Mouse (Mus musculus): ENCODE data around the gene Tnfsf15. TPM values are rescaled to one million over a fixed set of nuclear protein-coding genes. Genes with fewer than 3 reads are reported as not detected.

Tnfsf15 gene
- polyA plus RNA-seq, 1 experiment: 0.55 TPM

DNA sequence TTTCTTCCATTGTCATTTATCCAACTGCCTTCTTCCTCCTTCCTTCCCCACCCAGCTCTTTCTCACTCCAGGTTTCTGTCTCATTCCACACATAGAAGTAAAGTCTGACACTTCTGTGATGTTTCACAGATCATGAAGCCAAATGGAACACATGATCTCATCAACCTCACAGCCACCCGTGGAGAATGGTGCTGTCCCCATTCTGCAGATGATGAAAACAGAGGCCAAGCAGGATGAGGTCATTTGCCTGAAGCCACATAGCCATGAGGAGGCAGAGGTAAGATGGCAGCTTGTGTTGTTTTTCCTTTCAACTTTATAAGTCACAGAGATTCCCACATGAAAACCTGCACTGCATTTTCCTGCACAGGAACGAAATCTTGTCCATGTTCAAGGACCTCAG, 27.6 kb upstream of the Tnfsf15 start:
- H3K27me3 ChIP-seq (replicated peaks; ENCODE audit: control insufficient read depth, insufficient read depth, low read length): no peaks in the 10 kb centered on the region
- H3K4me3 ChIP-seq (ENCODE audit: insufficient read depth, low read depth, low read length): no peak overlapping the region
- DNase-seq: no peak
- TF ChIP-seq CTCF (conservative IDR thresholded peaks at IDR 0.05; ENCODE audit: insufficient read depth, insufficient read length, low read depth, low read length) (no peak), POLR2A (IDR thresholded peaks at IDR 0.05; ENCODE audit: low read depth, low read length) (no peak)
- no peak overlapping the region for H3K27ac ChIP-seq (ENCODE audit: insufficient read depth, low read depth, low read length)
- 79% methylated on average over 2 of the region's 2 CpGs for WGBS
- no peaks in the 10 kb centered on the region; the same call in 1 of the 2 replicates for H3K4me1 ChIP-seq (ENCODE audit: control insufficient read depth, insufficient read depth, low read length)
- no peaks in the 10 kb centered on the region for H3K36me3 ChIP-seq (ENCODE audit: control insufficient read depth, insufficient read depth, low read length)

GRCm38 (mm10) chr4:63771291-63771690, 26.4 kb upstream of the Tnfsf15 start:
- no peak overlapping the region for H3K4me3 ChIP-seq (ENCODE audit: insufficient read depth, low read depth, low read length)
- H3K4me1 ChIP-seq (ENCODE audit: control insufficient read depth, insufficient read depth, low read length): no peaks in the 10 kb centered on the region; the same call in 1 of the 2 replicates
- no peak for TF ChIP-seq POLR2A (IDR thresholded peaks at IDR 0.05; ENCODE audit: low read depth, low read length)
- no peak for TF ChIP-seq CTCF (conservative IDR thresholded peaks at IDR 0.05; ENCODE audit: insufficient read depth, insufficient read length, low read depth, low read length)
- H3K27me3 ChIP-seq (replicated peaks; ENCODE audit: control insufficient read depth, insufficient read depth, low read length): no peaks in the 10 kb centered on the region
- 72% methylated on average over 4 of the region's 4 CpGs for WGBS
- no peak for DNase-seq
- H3K36me3 ChIP-seq (ENCODE audit: control insufficient read depth, insufficient read depth, low read length): no peaks in the 10 kb centered on the region
- no peak overlapping the region for H3K27ac ChIP-seq (ENCODE audit: insufficient read depth, low read depth, low read length)

DNA sequence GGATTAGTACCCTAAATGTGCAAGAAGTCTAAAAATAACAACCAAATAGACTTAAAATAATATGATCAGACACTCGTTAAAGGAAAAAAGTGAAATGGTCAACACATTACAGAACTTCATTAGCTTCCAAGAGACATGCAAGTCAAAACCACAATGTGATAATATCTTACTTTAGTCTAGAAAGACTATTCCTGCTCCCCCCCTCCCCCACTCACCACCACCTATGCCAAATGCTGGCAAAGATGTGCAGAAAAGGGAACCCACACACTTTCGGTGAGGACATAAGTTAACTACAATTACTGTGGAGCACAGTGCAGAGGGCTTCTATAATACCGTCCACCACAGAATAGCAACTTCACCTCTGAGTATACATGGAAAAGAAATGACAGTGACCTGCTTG, 24.2 kb upstream of the Tnfsf15 start:
- Histone ChIP-seq H3K36me3 (ENCODE audit: control insufficient read depth, insufficient read depth, low read length) (no peaks in the 10 kb centered on the region), H3K4me3 (ENCODE audit: insufficient read depth, low read depth, low read length) (no peak overlapping the region), H3K4me1 (ENCODE audit: control insufficient read depth, insufficient read depth, low read length) (no peaks in the 10 kb centered on the region; the same call in 1 of the 2 replicates), H3K27ac (ENCODE audit: insufficient read depth, low read depth, low read length) (no peak overlapping the region), H3K27me3 (replicated peaks; ENCODE audit: control insufficient read depth, insufficient read depth, low read length) (no peaks in the 10 kb centered on the region)
- TF ChIP-seq POLR2A (IDR thresholded peaks at IDR 0.05; ENCODE audit: low read depth, low read length): no peak
- no peak for TF ChIP-seq CTCF (conservative IDR thresholded peaks at IDR 0.05; ENCODE audit: insufficient read depth, insufficient read length, low read depth, low read length)
- no peak for DNase-seq
- 85% methylated on average over 3 of the region's 3 CpGs for WGBS

DNA sequence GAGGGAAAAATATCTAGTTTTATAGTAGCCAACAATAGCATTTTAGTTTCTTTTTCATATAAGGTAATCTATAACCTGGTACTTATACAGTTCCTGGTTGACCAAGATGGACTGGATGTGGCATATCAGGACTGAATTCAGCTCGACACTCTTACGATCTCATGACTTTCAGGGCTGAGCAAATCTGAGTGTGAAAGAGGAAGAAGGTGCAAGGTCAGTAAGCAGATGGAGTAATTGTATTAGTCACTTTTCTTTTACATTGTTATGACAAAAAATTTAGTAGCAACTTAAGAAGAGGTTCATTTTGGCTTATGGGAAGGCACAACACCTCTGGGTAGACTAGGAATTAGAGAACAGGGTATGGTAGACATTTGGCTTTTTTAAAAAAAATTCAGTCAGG, 20.1 kb upstream of the Tnfsf15 start:
- Histone ChIP-seq H3K4me3 (ENCODE audit: insufficient read depth, low read depth, low read length) (no peak overlapping the region), H3K4me1 (ENCODE audit: control insufficient read depth, insufficient read depth, low read length) (no peaks in the 10 kb centered on the region), H3K27me3 (replicated peaks; ENCODE audit: control insufficient read depth, insufficient read depth, low read length) (no peaks in the 10 kb centered on the region), H3K27ac (ENCODE audit: insufficient read depth, low read depth, low read length) (no peak overlapping the region), H3K36me3 (ENCODE audit: control insufficient read depth, insufficient read depth, low read length) (no peaks in the 10 kb centered on the region)
- DNase-seq: no peak
- TF ChIP-seq POLR2A (IDR thresholded peaks at IDR 0.05; ENCODE audit: low read depth, low read length) (no peak), CTCF (conservative IDR thresholded peaks at IDR 0.05; ENCODE audit: insufficient read depth, insufficient read length, low read depth, low read length) (no peak)
- WGBS: 83% methylated on average over 2 of the region's 2 CpGs

DNA sequence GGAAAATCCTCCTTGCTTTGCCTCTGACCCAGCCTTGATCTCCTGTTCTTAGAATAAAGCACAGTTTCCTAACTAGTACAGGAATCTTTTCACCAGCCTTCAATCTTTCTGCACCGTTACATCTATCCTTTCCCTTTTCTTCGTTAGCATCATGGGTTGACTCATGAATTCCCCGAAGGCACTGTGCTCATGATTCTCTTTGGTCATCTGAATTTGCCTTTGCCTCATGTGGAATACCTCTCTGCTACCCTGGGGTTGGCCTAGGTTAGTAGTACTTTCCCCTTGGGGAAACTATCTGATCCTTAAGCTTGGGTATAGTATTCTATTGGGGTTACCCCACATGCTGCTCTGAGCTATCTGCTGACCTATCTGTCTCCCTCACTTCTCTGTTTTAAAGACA, 15.0 kb upstream of the Tnfsf15 start:
- no peak for TF ChIP-seq CTCF (conservative IDR thresholded peaks at IDR 0.05; ENCODE audit: insufficient read depth, insufficient read length, low read depth, low read length)
- TF ChIP-seq POLR2A (IDR thresholded peaks at IDR 0.05; ENCODE audit: low read depth, low read length): no peak
- 82% methylated on average over 3 of the region's 3 CpGs for WGBS
- Histone ChIP-seq H3K36me3 (ENCODE audit: control insufficient read depth, insufficient read depth, low read length) (no peaks in the 10 kb centered on the region), H3K4me3 (ENCODE audit: insufficient read depth, low read depth, low read length) (no peak overlapping the region), H3K4me1 (ENCODE audit: control insufficient read depth, insufficient read depth, low read length) (no peaks in the 10 kb centered on the region), H3K27me3 (replicated peaks; ENCODE audit: control insufficient read depth, insufficient read depth, low read length) (no peaks in the 10 kb centered on the region), H3K27ac (ENCODE audit: insufficient read depth, low read depth, low read length) (no peak overlapping the region)
- DNase-seq: no peak

DNA sequence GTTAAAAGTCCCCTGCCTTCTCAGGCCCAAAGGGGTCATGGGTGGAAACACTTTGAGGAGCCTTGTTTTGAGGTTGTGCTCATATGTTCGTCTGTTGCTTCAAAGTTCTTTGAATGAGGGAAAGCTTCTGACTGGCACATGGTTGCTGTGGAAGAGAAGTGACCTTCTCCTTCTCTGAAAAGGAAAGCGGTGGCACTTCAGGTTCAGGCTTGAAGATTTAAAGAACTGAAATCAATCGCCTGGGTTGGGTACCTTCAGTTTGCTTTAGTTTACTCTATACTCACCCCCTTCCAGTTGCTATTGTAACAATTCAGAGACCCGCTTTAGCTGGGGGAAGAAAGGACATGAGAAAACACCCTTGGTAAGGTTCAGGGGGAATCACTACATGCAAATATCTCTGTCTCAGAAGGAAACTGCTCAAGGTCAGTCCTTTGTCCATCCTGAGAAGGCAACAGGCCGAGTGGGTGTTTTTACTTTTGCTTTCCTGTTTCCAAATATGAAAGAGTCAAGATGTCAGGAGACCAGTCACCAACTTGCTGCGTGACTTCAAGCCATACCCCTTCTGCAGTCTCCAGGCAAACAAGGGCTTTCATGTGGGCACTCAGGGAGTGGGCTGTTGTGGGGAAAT, 12.7 kb upstream of the Tnfsf15 start:
- Histone ChIP-seq H3K36me3 (ENCODE audit: control insufficient read depth, insufficient read depth, low read length) (no peaks in the 10 kb centered on the region), H3K4me1 (ENCODE audit: control insufficient read depth, insufficient read depth, low read length) (peaks cover 2% of the 10 kb centered on the region; the same call in 1 of the 2 replicates), H3K4me3 (ENCODE audit: insufficient read depth, low read depth, low read length) (no peak overlapping the region), H3K27ac (ENCODE audit: insufficient read depth, low read depth, low read length) (no peak overlapping the region), H3K27me3 (replicated peaks; ENCODE audit: control insufficient read depth, insufficient read depth, low read length) (no peaks in the 10 kb centered on the region)
- no peak for DNase-seq
- WGBS: 79% methylated on average over 6 of the region's 6 CpGs
- TF ChIP-seq POLR2A (IDR thresholded peaks at IDR 0.05; ENCODE audit: low read depth, low read length) (no peak), CTCF (conservative IDR thresholded peaks at IDR 0.05; ENCODE audit: insufficient read depth, insufficient read length, low read depth, low read length) (no peak)

GRCm38 (mm10) chr4:63756072-63756471, 11.2 kb upstream of the Tnfsf15 start:
- DNase-seq: no peak
- H3K27me3 ChIP-seq (replicated peaks; ENCODE audit: control insufficient read depth, insufficient read depth, low read length): no peaks in the 10 kb centered on the region
- 76% methylated on average over 2 of the region's 2 CpGs for WGBS
- TF ChIP-seq CTCF (conservative IDR thresholded peaks at IDR 0.05; ENCODE audit: insufficient read depth, insufficient read length, low read depth, low read length) (no peak), POLR2A (IDR thresholded peaks at IDR 0.05; ENCODE audit: low read depth, low read length) (no peak)
- peaks cover 2% of the 10 kb centered on the region; the same call in 1 of the 2 replicates for H3K4me1 ChIP-seq (ENCODE audit: control insufficient read depth, insufficient read depth, low read length)
- no peak overlapping the region for H3K4me3 ChIP-seq (ENCODE audit: insufficient read depth, low read depth, low read length)
- H3K27ac ChIP-seq (ENCODE audit: insufficient read depth, low read depth, low read length): no peak overlapping the region
- no peaks in the 10 kb centered on the region for H3K36me3 ChIP-seq (ENCODE audit: control insufficient read depth, insufficient read depth, low read length)

Measured in kidney, adult 2 months (tissue).